Mouse (Mus musculus): ENCODE measurements at regions not wholly inside any gene's neighbourhood (a gene's known extent, or its start where the extent isn't known, plus 50 kb on each side); places are given as distances from the start of the nearest gene placed in this dataset.
"Not testable (repeated sequence)": the region's sequence is repeated elsewhere in the genome, so short reads cannot be mapped to it uniquely, and the experiment has no call there.

DNA sequence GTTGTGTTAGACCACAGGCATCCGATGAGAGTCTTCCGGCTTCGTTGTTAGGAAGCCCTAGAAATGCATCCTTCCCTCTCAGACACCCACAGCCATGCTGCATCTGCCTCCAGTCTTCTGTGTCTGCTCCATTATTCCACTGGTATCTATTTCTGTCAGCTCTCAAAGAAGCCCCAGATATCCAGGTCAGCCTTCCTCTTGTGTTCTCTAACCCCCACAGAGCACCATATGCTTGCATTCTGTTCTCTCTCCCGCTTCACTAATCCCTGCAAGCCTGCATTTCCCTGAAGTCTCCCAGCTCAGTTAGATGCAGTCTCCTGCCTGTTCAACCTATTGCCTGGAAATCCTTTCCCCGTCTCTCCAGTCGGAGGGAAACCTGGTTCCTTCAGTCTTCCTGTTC lies 53.6 kb upstream of the Wdfy3 start:
- DNase-seq (ENCODE audit: low spot score) = no peak

DNA sequence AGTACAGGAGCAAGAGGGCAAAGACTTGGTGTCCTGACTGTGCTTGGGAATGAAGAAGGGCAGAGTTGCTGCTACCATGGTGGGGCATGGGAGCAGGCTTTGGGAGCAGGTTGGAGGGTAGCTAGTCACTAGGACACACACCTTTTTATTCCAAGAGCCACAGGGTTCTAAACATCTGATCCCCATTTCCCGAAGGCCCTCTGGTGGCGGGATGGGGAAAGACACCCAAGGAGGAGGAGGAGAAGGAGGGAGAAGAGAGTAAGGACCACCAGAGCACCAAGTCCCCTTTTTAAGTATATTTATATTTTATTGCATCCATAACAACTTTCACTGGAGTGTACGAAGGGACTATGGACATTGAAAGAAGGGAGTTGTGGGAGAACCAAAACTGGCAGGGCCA lies 57.0 kb upstream of the Wdfy3 start:
- peak; percentile 29 for DNase-seq (ENCODE audit: low spot score)

DNA sequence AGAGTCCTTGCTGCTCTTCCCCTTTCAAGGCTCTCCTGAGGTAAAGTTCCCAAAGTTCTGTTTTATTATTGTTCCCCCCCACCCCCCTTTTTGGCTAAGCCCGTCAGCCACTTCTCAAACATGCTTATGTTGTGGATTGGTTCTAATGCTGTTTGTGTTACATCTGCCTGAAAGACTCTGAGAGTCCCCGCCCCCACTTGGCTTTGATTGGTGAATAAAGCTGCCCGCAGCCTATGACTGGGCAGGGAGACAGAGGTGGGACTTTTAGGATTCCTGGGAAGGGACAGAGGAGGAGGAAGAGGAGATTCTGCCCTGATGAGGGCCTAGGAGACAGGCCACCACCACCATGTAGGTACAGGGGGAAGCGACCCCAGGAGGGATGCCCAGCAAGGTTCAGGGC lies 78.3 kb upstream of the Wdfy3 start:
- DNase-seq (ENCODE audit: low spot score) = no peak

DNA sequence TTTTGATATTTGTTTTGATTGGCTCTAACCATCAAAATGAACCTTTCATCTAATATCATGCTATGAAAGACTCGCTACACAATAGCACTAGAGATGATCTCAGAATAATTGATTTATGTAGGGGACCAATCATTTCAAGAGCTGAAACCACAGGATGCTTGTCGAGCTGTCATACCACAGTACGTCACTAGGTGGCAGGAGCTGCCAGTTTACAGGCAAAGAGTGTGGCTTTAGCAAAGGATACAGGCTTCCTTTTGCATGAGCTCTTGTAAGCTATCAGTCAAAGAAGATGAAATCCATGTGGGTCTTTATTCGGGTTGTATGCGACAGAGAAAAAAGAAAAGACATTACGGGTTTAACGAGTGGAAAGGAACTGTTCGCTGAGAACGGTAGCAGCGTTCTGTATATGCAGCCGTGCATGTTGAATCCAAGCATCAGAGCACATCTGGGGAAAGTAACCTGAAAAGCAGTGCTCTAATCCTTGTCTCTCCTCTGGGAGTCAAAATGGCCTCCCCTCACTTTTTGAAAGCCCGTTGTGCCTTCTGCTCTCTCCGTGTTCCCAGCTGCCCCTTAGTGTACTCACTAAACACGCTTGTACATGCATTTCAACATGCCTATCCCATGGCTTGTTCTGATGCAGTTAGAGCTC lies 79.9 kb upstream of the Wdfy3 start:
- DNase-seq (ENCODE audit: low spot score) = peak; percentile 36

DNA sequence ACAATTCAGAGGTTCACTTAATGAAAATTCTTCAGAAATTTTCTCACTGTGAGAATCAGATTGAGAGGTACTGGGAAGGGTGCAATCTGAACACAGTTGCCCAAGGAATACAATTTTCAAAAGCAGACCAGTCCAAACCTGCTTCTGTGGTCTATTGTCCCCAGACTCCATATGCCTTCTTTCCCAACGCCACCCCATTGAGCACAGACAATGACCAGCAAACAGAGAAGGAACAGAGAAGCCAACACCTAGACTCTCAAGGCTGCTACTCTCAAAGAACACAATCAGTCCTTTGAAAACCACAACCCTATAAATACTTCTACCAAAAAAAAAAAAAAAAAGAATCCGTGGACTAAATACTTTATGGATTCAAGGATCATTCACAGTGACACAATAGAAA lies 89.9 kb upstream of the Wdfy3 start:
- no peak for DNase-seq (ENCODE audit: low spot score)

DNA sequence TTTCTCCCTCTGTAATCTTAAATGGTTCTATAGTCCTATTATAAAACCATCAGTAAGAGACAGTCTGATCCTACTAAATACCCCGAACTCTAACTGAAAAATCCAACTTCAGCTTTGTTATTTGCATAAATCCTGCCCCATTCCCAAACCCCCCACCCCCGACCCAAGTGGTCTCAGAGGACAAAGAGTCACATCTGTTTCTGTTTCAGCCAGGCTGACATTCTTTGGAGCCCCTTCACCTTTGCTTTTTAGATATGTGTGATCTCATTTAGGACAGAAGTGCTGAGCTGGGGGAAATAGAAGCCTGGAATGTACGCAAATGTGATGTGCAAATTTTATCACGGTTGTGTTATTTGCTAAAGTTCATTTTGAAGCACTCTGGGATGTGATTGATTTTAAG lies 98.3 kb upstream of the Wdfy3 start:
- no peak for DNase-seq (ENCODE audit: low spot score)

DNA sequence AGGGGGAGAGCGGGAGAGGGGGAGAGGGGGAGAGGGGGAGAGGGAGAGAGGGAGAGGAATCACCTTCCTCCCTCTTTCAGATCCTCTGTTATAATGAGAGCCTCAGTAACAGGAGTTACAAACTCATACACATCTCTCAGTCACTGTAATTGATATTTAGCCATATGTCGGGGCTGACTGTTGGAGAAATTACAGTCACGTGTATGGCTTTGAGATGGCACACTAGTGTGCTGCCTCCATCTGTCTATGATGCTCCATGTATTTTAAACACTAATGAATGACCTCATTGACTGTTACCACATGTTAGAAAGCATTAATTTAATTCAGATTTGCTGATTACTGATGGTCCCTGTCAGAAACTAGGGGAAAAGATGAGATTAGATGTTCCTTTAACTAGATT lies 102.1 kb upstream of the Wdfy3 start:
- DNase-seq (ENCODE audit: low spot score) = no peak

DNA sequence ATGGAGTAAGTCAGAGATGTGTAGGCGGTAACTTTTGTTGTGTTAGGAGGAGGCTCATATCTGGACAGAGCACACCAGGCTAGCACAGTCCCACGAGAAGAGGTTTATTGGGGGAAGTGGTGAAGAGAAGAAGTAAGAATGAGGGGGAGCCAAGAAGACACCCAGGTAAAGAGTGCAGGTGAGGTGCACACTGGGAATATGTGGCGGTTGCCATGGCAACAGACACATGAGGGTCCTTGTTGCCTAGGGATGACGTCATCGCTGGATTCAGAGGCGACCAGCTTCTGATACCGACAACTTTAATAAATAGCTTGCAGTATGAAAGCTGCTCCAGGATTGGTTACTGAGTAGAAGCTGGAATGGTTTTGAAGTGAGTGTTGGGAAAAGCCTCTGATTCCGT lies 110.5 kb upstream of the Wdfy3 start:
- no peak for DNase-seq (ENCODE audit: low spot score)

DNA sequence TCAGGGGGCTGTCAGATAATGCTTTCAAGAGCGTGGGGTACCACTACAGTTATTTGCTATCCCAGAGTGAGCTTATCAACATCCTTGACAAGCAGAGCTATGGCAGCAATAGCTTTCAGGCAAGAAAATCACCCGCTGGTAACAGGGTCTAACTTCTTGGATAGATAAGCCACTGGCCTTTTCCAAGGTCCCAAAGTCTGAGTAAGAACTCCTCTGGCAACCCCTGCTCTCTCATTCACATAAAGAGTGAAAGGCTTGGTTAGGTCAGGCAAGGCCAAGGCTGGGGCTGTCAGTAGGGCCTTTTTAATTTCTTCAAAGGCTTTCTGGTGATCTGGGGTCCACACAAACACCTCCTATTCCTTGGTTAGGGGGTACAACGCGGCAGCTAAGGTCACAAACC lies 119.2 kb upstream of the Wdfy3 start:
- not testable (repeated sequence) for DNase-seq (ENCODE audit: low spot score)

DNA sequence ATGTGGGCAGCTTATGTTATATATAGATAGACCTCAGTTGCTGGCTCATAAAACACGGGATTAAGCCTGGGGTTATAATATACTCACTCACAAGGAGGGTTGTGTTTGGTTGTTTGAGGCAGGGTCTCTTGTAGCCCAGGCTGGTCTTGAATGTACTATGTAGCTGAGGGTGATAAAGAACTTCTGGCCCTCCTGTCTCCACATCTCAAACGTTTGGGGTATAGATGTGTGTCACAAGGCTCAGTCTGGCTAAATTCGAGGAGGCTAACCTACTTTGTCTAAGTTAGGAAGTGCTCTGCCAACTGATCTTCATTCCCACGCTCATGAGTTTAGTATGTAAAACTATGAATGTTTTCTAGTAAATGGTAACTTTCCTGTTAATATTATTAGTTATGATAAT lies 136.7 kb upstream of the Wdfy3 start:
- no peak for DNase-seq (ENCODE audit: low spot score)

DNA sequence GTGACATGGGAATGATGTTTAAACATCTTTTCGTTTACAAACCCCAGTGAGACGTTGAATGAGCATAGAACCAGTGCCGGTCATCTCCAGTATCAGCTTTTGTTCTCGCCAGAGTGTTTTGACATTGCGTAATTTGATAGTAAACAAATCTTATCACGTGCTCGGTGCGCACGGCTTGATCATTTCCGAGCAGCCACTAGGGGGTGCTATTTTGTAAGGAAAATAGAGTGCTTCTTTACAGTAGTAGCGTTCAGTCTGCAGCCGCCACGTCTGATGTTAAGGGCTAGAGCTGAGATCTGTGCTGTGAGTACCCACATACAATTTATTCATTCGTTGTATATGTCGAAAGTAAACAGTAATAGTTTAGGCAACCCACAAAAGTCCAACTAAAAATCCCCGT lies 137.2 kb upstream of the Wdfy3 start:
- DNase-seq (ENCODE audit: low spot score) = peak; percentile 33

DNA sequence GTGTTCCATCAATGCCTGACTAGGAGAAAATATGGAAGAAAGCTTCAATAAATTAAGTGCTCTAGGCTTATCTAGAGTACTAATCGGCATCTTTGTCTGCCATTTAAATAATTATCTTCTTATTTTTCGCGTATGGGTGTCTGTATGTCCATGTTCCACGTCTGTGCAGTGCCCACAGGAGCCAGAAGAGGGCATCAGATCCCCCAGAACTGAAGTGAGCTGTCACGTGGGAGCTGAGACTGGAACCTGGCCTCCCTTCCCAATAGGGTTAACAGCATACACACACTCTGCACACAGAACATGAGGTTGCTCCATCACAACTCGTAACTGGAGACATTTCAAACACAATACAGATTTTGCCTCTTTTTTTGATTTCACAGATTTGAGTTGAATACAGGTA lies 143.4 kb upstream of the Wdfy3 start:
- peak; percentile 38 for DNase-seq (ENCODE audit: low spot score)

DNA sequence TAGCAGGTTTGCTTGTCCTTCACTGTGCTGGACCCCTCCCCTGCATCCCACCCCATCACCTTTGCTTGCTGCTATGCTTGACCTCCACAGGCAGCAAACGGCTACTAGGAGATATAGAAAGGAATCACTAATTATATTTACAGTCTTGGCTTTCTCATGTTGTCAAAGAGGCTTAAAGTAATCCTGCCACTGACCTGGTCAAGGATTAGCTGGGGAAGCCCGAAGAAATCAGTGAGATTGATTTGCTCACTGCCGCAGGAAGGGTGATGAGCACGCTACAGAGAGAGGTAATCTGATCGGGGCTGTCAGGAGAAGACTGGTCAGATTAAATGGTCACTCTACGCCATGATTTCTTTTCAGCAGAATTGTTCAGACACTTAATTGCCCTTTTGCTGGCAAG lies 157.4 kb upstream of the Wdfy3 start:
- no peak for DNase-seq (ENCODE audit: low spot score)

DNA sequence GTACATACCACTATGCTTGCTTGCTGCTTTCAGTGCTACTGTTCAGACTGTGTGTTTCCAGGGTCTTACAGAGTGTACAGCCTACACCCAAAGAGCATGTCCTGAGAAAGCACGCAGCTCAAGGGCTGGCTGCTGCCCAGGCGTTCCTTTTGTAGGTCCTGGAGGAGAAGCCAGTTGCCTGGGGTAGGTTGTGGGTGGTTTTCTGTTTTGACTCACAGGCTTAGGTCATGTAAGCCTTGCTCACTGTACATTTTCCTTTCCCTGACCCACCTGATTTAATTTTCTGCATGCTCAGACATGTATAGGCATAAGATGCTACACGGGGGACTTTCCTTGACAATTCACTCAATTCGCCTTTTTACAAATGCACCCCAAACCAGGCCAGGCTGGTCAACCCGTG lies 172.9 kb upstream of the Wdfy3 start:
- no peak for DNase-seq (ENCODE audit: low spot score)

DNA sequence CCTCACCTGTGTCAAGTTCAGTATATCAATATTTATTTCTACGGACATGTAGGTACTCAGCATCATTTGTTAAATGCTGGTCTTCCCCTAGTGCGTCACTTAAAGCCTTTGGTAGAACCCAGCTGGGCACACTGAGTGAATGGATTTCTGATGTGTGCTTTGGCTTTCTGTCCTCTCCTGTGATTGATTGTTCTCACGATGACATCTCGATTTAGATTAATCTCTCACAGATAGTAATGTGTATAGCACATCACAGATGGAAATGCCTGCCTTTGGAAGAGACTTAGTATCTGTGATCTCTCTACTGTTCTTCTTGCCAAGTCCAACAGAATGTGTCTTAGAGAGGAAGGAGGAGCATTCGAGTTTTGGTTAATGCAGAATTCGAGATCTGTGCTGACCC lies 175.0 kb upstream of the Wdfy3 start:
- no peak for DNase-seq (ENCODE audit: low spot score)

DNA sequence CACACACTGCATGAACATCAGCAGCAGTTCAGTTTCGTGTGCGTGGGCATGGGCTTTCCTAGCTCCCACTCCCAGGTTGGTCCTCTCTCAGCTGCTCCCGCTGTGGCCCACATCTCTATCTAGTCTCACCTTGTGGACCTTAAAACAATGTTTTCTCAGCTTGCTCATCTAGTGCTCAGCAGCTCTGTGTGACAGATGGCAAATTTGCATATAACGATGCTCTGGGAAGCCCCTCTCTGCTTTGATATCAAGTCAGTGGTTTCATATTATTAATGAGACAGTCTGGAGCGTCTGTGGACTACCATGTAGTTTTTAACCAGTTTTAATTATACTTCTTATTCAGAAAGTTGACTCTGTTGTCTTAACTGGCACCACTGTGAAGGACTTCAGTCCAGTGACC lies 179.0 kb upstream of the Wdfy3 start:
- DNase-seq (ENCODE audit: low spot score) = no peak

DNA sequence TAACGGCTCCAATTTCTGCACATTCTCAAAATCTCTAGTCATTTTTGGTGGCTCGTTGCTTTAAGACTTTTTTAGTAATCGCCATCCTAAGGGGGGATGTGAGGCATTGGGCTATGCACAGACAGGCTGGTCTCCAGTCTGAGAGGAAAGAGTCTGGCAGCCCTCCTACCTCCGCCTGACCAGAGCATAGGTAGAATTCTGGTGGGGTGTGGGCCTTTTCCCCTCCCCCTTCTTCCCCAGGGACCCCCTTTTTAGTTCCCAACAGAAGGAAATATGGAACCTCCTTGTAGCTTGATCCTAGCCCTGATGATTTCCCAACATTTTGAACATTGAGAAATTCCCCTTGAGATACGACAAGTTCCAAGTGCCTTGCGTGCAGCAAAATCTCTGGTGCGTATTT lies 181.4 kb upstream of the Wdfy3 start:
- no peak for DNase-seq (ENCODE audit: low spot score)

DNA sequence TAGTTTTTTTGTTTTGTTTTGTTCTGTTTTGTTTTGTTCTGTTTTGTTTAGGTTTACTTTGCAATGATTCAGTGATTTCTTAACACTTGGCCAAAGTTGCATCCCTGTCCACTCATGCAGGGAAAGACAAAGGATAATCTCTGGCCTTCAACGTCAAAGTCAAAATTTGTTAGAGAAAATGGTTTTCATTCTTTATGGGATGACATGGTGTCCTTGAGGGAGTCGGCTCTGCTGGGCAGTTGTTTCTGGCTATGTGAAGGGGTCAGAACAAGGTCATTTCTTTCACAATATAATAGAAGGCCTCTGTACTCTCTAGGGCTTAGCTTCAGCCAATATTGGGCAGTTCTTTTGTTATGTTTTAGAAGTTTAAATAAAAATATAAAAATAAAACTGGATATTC lies 184.1 kb upstream of the Wdfy3 start:
- DNase-seq (ENCODE audit: low spot score) = no peak

DNA sequence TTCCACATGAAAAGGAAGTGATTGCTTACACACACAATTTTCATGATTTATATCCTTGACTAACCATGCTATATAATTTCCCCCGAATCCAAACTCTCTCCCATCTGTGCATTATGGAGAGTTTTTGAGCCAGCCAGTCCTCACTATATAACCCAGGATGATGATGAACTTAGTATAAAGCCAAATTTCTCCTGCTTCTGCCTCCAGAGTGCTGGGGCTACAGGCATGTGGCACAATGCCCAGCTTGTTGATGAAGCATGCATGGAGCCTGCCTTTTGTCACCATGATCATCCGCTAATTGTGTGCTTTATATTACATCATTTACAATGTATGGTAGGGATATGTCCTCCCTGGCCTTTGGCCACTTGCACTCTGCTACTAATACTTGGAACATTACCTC lies 187.4 kb upstream of the Wdfy3 start:
- no peak for DNase-seq (ENCODE audit: low spot score)

DNA sequence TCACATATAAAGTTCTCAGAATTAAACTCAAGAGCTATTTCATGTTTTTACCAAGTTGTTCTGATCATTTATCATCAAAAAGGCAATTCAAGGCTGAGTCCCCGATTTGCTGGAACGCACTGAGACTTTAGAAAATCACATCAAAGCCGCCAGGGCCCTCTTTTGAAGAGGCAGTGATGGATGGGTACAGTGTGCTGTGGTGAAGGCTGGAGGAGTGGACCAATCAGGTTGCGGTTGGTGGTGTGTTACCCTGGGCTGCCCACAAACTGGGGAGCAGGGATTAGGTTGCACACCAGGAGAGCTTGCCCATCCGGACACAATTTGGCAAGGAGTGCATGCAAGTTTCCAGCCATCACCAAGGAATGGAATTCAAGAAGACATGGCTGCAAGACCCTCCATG lies 191.9 kb upstream of the Wdfy3 start:
- no peak for DNase-seq (ENCODE audit: low spot score)

DNA sequence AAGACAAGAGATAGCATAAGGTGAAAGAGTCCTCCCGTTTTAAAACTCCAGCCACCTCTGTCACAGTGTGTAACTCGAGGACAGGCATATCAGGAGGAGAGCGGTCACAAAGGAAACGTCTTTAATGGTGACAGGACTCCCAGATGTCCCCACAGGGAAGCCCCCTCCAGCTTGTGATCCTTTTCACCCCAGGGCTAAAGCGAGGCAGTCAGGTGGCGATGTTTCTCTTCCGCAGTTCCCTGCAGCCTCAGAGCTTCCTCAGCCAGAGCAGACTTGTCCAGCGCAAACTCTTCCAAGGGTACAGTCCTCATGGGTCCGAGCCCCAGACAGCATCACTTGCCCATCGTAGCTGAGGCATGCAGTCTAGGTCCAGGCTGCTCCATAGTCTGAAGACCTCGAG lies 196.7 kb upstream of the Wdfy3 start:
- no peak for DNase-seq (ENCODE audit: low spot score)

DNA sequence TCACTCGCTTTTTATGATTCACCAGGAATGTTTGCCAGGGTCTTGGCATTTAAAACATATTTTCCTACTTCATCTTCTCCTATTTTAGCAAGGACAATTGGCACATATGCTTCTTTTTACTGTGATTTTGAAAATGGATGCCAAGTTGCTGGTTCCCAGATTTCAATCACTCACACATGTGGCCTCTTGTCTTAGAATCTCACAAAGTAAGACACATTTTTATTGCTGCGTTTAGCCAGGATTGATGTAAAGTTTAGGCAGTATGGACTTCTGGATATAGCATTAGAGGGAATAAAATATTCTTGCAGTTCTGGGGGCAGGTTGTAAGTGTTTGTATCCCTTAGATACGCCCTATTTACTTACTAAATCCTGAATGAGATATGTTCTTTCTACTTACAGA lies 197.4 kb upstream of the Wdfy3 start:
- DNase-seq (ENCODE audit: low spot score) = no peak

DNA sequence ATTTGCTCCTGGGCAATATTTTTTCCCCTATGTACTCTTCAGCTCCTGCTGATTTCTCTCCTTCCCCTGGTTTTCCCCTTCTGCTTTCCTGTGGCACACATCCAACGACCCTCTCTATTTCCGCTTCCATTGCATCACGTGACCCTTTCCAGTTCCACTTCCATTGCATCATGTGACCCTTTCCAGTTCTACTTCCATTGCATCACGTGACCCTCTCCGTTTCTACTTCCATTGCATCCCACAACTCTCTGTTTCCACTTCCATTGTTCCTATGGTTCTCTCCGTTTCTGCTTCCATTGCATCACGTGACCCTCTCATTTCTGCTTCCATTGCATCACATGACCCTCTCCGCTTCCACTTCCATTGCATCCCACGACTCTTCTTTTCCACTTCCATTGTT lies 199.5 kb upstream of the Wdfy3 start:
- DNase-seq (ENCODE audit: low spot score) = no peak

DNA sequence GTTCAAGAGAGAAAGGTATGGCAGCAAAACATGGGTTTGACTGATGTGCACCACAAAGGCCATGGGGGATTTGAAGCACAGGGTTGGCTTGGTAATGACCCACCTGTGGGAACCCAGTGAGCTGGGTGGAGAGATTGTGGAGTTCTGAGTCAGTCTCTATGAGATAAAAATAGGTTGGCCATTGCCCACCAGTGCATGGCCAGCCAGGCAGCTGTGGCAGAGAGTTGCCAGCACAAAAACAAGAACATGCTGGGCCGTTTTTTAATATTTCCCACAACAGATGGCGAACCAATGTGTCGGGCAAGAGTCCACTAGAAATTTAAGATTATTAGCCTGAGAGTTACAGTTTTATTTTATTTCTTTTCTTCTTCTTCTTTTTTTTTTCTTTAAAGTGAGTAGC lies 205.6 kb upstream of the Arhgap24 start:
- no peak for DNase-seq (ENCODE audit: low spot score)

DNA sequence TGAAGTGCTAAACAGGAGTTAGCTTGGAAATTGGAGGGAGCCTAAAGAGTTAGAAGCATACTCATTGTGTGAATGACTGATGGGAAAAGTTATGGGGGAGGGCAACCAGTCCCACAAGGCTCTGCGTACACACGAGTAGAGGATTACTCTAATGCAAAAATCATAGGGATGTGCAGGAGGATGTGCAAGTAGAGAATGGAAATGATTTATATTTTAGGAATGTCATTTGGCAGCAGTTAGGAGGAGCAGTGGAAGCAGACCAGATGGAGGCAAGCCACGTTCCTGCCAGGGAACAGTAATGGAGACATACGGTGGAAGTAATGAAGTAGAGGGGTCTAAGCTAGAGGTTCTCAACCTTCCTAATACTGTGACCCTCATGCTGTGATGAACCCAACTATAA lies 194.1 kb upstream of the Arhgap24 start:
- no peak for DNase-seq (ENCODE audit: low spot score)
